Mouse (Mus musculus) 3T3-L1 (cell line): ENCODE measurements at regions not wholly inside any gene's neighbourhood (a gene's known extent, or its start where the extent isn't known, plus 50 kb on each side); places are given as distances from the start of the nearest gene placed in this dataset.

Source experiments
- DNase-seq: peaks from one replicate; pipeline ENCODE4 v3.0.0-alpha.2; 2015; ENCODE audit warnings: low read depth, low spot score

GRCm38 (mm10) chr16:5380626-5381025 is 124.8 kb upstream of the Eef2kmt start:
- DNase-seq: no peak

GRCm38 (mm10) chr16:5377001-5377400 is 121.2 kb upstream of the Eef2kmt start:
- DNase-seq: no peak

- DNase-seq: no peak
Measured at GRCm38 (mm10) chr16:5374818-5375605, 119.2 kb upstream of the Eef2kmt start.

GRCm38 (mm10) chr16:5371175-5371893 is 115.6 kb upstream of the Eef2kmt start:
- DNase-seq: no peak

GRCm38 (mm10) chr16:5370496-5370895 is 114.7 kb upstream of the Eef2kmt start:
- DNase-seq: no peak

GRCm38 (mm10) chr16:5368897-5369558 is 113.2 kb upstream of the Eef2kmt start:
- DNase-seq: no peak

- no peak for DNase-seq
Measured at GRCm38 (mm10) chr16:5368357-5368756, 112.6 kb upstream of the Eef2kmt start.

- no peak for DNase-seq
Measured at GRCm38 (mm10) chr16:5367581-5368119, 111.9 kb upstream of the Eef2kmt start.

GRCm38 (mm10) chr16:5366021-5366420 is 110.2 kb upstream of the Eef2kmt start:
- DNase-seq: no peak

GRCm38 (mm10) chr16:5363007-5363570 is 107.3 kb upstream of the Eef2kmt start:
- no peak for DNase-seq

- no peak for DNase-seq
Measured at GRCm38 (mm10) chr16:5359193-5359592, 103.4 kb upstream of the Eef2kmt start.

- no peak for DNase-seq
Measured at GRCm38 (mm10) chr16:5353881-5354280, 98.1 kb upstream of the Eef2kmt start.

GRCm38 (mm10) chr16:5351890-5352571 is 96.2 kb upstream of the Eef2kmt start:
- DNase-seq: no peak

GRCm38 (mm10) chr16:5347151-5347550 is 91.4 kb upstream of the Eef2kmt start:
- no peak for DNase-seq

- DNase-seq: no peak
Measured at GRCm38 (mm10) chr16:5342326-5342725, 86.5 kb upstream of the Eef2kmt start.

- DNase-seq: no peak
Measured at GRCm38 (mm10) chr16:5316271-5316670, 60.5 kb upstream of the Eef2kmt start.

- no peak for DNase-seq
Measured at GRCm38 (mm10) chr16:5313261-5313660, 57.5 kb upstream of the Eef2kmt start.

GRCm38 (mm10) chr16:5311456-5311855 is 55.7 kb upstream of the Eef2kmt start:
- no peak for DNase-seq

- no peak for DNase-seq
Measured at GRCm38 (mm10) chr16:5310736-5311135, 55.0 kb upstream of the Eef2kmt start.

- no peak for DNase-seq
Measured at GRCm38 (mm10) chr16:5307761-5308160, 52.0 kb upstream of the Eef2kmt start.

GRCm38 (mm10) chr16:5307249-5307605 is 51.4 kb upstream of the Eef2kmt start:
- no peak for DNase-seq
